Mouse (Mus musculus): ENCODE measurements around the gene 4930486L24Rik. TPM values are rescaled to one million over a fixed set of nuclear protein-coding genes. Genes with fewer than 3 reads are reported as not detected.

The 4930486L24Rik gene
- polyA plus RNA-seq, 1 experiment from 2014 or later, result 0.30 TPM

DNA sequence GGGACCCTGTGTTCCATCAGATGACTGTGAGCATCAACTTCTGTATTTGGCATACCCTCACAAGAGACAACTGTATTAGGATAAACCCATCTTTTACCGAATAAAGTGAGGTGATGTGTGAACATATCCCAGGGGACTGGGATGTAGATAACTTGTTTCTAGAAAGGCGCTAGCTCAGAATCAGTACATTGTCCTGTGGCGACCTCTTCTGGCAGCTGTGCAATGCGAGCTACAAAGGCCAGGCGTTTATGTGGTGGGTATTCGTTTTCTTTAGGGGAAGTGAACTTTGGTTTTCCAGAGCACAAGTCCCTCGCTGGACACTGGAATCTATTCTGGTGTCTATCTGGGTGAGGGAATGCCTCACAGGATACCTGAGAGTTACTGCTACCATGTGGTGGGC, 44.8 kb downstream of the 4930486L24Rik start:
- H3K36me3 ChIP-seq, result no peaks in the 10 kb centered on the region
- no peak overlapping the region for H3K9ac ChIP-seq
- H3K4me2 ChIP-seq (replicated peaks), result no peak overlapping the region
- H3K4me3 ChIP-seq, result no peak overlapping the region
- H3K9me3 ChIP-seq (replicated peaks), result no peaks in the 10 kb centered on the region
- no peak for ATAC-seq (ENCODE audit: low FRiP score)
- H3K27ac ChIP-seq, result no peak overlapping the region
- WGBS, result 11% methylated on average over 7 of the region's 7 CpGs
- H3K4me1 ChIP-seq, result no peaks in the 10 kb centered on the region
- H3K27me3 ChIP-seq, result no peaks in the 10 kb centered on the region

DNA sequence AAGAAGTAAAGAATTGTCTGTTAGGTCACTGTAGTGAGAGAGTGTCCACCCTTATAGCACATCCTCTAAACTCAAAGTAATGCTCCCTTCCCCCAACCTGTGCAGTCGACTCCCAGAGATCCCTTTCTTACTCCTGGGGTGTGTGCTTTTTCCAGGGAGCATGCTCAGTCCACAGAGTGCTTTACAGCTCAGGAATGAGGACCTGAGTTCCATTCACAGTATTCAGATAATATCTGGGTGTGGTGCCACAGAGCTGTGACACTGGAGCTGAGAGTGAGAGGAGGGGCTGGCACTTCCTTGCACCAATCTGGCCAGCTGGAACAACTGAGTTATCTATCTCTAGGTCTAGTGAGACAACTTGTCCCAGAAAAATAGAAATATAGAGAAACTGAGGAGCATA, 50.6 kb downstream of the 4930486L24Rik start:
- no peak for ATAC-seq (ENCODE audit: low FRiP score)
- WGBS, result 48% methylated on average over 1 of the region's 1 CpGs

DNA sequence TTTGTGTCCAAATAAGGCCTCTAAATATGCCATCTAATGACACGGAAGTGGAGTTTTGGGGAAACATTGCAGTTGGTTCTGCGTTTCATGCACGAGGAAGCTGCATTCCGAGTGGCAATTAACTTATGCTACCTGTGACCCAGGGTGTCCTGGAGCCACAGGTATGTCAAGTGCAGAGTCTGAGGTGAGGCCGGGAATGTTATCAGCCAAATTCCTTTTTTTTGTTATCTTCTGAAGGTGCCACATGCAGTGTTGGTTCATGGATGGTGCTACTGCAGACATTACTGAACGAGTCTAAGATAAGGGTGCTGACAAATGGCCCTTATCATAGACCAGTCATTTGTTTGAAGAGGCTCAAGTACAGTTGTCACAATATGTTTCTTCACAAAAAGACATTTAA, 51.5 kb downstream of the 4930486L24Rik start:
- no peak for ATAC-seq (ENCODE audit: low FRiP score)
- H3K27ac ChIP-seq, result no peak overlapping the region
- WGBS, result 88% methylated on average over 6 of the region's 6 CpGs
- H3K27me3 ChIP-seq, result no peaks in the 10 kb centered on the region
- H3K36me3 ChIP-seq, result no peaks in the 10 kb centered on the region
- H3K9me3 ChIP-seq (replicated peaks), result no peaks in the 10 kb centered on the region
- no peak overlapping the region for H3K4me3 ChIP-seq
- no peak overlapping the region for H3K9ac ChIP-seq
- no peaks in the 10 kb centered on the region for H3K4me1 ChIP-seq
- no peak overlapping the region for H3K4me2 ChIP-seq (replicated peaks)

More for the DNA sequence above, 50.6 kb downstream of the 4930486L24Rik start:
- Histone ChIP-seq H3K4me2 (replicated peaks) (no peak overlapping the region), H3K4me3 (no peak overlapping the region), H3K4me1 (no peaks in the 10 kb centered on the region), H3K27me3 (no peaks in the 10 kb centered on the region), H3K36me3 (no peaks in the 10 kb centered on the region), H3K27ac (no peak overlapping the region), H3K9me3 (replicated peaks) (no peaks in the 10 kb centered on the region), H3K9ac (no peak overlapping the region)

DNA sequence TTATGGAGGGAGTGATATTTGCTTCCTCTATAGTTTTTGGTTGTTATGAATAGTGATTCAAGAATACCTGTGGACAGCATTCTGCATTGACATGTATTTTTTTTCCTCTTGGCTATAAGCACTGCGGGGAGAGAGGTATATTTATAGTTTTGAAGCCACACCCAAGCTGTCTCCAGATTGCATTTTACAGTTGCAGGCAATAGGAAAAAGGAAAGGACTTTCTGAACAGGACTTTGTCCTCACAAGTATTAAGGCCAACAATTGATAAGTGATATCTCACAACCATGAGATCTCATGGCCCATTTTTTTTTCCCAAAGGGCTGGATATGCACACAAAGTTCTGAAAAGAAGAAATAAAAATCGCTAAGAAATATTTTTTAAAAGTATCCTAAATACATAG, 54.6 kb downstream of the 4930486L24Rik start:
- Histone ChIP-seq H3K27ac (no peak overlapping the region), H3K9ac (no peak overlapping the region), H3K36me3 (no peaks in the 10 kb centered on the region), H3K4me3 (no peak overlapping the region), H3K27me3 (no peaks in the 10 kb centered on the region), H3K9me3 (replicated peaks) (no peaks in the 10 kb centered on the region), H3K4me1 (no peaks in the 10 kb centered on the region), H3K4me2 (replicated peaks) (no peak overlapping the region)
- no peak for ATAC-seq (ENCODE audit: low FRiP score)
- WGBS, result 82% methylated on average over 2 of the region's 2 CpGs

DNA sequence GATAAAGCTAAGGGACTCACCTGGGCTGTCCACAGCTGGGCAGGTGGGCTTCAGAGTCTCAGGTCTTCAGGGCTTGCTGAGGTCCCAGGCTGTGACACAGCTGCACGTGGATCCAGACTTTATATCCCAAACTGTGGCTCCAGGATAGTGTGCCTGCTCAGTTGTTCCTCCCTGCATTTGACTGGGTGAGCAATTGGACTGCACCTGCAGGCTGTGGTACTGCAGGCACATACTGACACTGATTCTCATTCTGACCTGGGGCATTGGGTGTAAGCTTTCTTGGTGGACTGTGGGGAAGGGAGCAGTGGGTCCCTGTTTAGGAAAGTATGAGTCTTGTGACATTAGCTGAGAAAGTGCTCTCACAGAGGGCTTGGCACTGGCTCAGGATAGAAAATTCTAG, 61.5 kb downstream of the 4930486L24Rik start, which contains the start of gene Ctsll3:
Gene Ctsll3 (minus strand): TSS at position 101 of the 400 bp plus-strand sequence.
- Histone ChIP-seq H3K4me1 (no peaks in the 10 kb centered on the region), H3K36me3 (no peaks in the 10 kb centered on the region), H3K4me2 (replicated peaks) (no peak within 1 kb of the TSS), H3K27me3 (no peaks in the 10 kb centered on the region), H3K4me3 (no peak within 1 kb of the TSS), H3K27ac (no peak within 1 kb of the TSS), H3K9me3 (replicated peaks) (no peaks in the 10 kb centered on the region), H3K9ac (no peak within 1 kb of the TSS)
- no peak for ATAC-seq (ENCODE audit: low FRiP score)
- WGBS, result 68% methylated on average over 1 of the region's 1 CpGs

Other genes starting within 250 kb of the 4930486L24Rik start
- gene BC051665, start 78.1 kb downstream of the 4930486L24Rik start, polyA plus RNA-seq (2016; fragmentation: Nextera tagmentation; extraction: Ambion mirVana), result not detected in 2 replicates
- not detected in 2 replicates for gene Ctsll3, start 61.6 kb downstream of the 4930486L24Rik start, polyA plus RNA-seq (2016; fragmentation: Nextera tagmentation; extraction: Ambion mirVana)
- gene Gm49392, start 32.4 kb upstream of the 4930486L24Rik start, polyA plus RNA-seq (2016; fragmentation: Nextera tagmentation; extraction: Ambion mirVana), result not detected in 2 replicates
- gene Ctla2b, start 33.0 kb upstream of the 4930486L24Rik start, polyA plus RNA-seq (2016; fragmentation: Nextera tagmentation; extraction: Ambion mirVana), result 0.96 and 2.4 TPM in 2 replicates
- gene Tpbpb, start 40.4 kb upstream of the 4930486L24Rik start, polyA plus RNA-seq (2016; fragmentation: Nextera tagmentation; extraction: Ambion mirVana), result not detected in 2 replicates
- not detected in 2 replicates for gene Gm49393, start 71.1 kb upstream of the 4930486L24Rik start, polyA plus RNA-seq (2016; fragmentation: Nextera tagmentation; extraction: Ambion mirVana)
- 0.64 and 1.6 TPM in 2 replicates for gene Gm49391, start 72.1 kb upstream of the 4930486L24Rik start, polyA plus RNA-seq (2016; fragmentation: Nextera tagmentation; extraction: Ambion mirVana)
- gene Ctla2a, start 72.2 kb upstream of the 4930486L24Rik start, polyA plus RNA-seq (2016; fragmentation: Nextera tagmentation; extraction: Ambion mirVana), result 10.1 and 14.1 TPM in 2 replicates
- gene Tpbpa, start 77.5 kb upstream of the 4930486L24Rik start, polyA plus RNA-seq (2016; fragmentation: Nextera tagmentation; extraction: Ambion mirVana), result not detected in 2 replicates
- gene Ctsj, start 141.5 kb upstream of the 4930486L24Rik start, polyA plus RNA-seq (2016; fragmentation: Nextera tagmentation; extraction: Ambion mirVana), result not detected in 2 replicates
- gene Ctsq, start 176.2 kb upstream of the 4930486L24Rik start, polyA plus RNA-seq (2016; fragmentation: Nextera tagmentation; extraction: Ambion mirVana), result not detected in 2 replicates